Mouse (Mus musculus): ENCODE data around the gene Ddx11. TPM values are rescaled to one million over a fixed set of nuclear protein-coding genes. Genes with fewer than 3 reads are reported as not detected.

Gene Ddx11
- 1 to 10 TPM; 1.1 to 1.9 TPM for total RNA-seq (2021)

- peak; percentile 89 to 90 for DNase-seq
Observed at GRCm38 (mm10) chr17:66123066-66123815, at the start of gene Ddx11. Gene Ddx11 (plus strand): TSS chr17:66123520.

GRCm38 (mm10) chr17:66073971-66074370, 49.3 kb upstream of the Ddx11 start:
- no peak for DNase-seq

- DNase-seq, result no peak
Observed at GRCm38 (mm10) chr17:66075827-66076173, 47.5 kb upstream of the Ddx11 start.

GRCm38 (mm10) chr17:66076174-66076927, 47.0 kb upstream of the Ddx11 start:
- peak; percentile 39 to 46 for DNase-seq

GRCm38 (mm10) chr17:66076934-66077333, 46.4 kb upstream of the Ddx11 start, which contains the start of gene Ankrd12:
Gene Ankrd12 (minus strand): TSS chr17:66077089.
- DNase-seq, result peak; percentile 95 to 96

- no peak for DNase-seq
Observed at GRCm38 (mm10) chr17:66077437-66077850, 45.9 kb upstream of the Ddx11 start.

GRCm38 (mm10) chr17:66084486-66084885, 38.8 kb upstream of the Ddx11 start:
- DNase-seq, result no peak

GRCm38 (mm10) chr17:66085038-66085437, 38.3 kb upstream of the Ddx11 start:
- no peak for DNase-seq

- DNase-seq, result no peak
Observed at GRCm38 (mm10) chr17:66090251-66090650, 33.1 kb upstream of the Ddx11 start.

- DNase-seq, result no peak
Observed at GRCm38 (mm10) chr17:66091392-66091791, 31.9 kb upstream of the Ddx11 start.

- DNase-seq, result no peak
Observed at GRCm38 (mm10) chr17:66092065-66092464, 31.3 kb upstream of the Ddx11 start.

- no peak for DNase-seq
Observed at GRCm38 (mm10) chr17:66092664-66093063, 30.7 kb upstream of the Ddx11 start.

GRCm38 (mm10) chr17:66100566-66101379, 22.5 kb upstream of the Ddx11 start:
- no peak for DNase-seq

GRCm38 (mm10) chr17:66101380-66102330, 21.7 kb upstream of the Ddx11 start, which contains the start of gene Ndufv2:
Gene Ndufv2 (minus strand): TSS chr17:66101559.
- peak; percentile 90 for DNase-seq

- DNase-seq, result no peak
Observed at GRCm38 (mm10) chr17:66104076-66104475, 19.2 kb upstream of the Ddx11 start.

- DNase-seq, result peak in 1 of 2 experiments; percentile 33
Observed at GRCm38 (mm10) chr17:66106601-66107267, 16.6 kb upstream of the Ddx11 start.

- DNase-seq, result no peak
Observed at GRCm38 (mm10) chr17:66107466-66107865, 15.9 kb upstream of the Ddx11 start.

- DNase-seq, result no peak
Observed at GRCm38 (mm10) chr17:66108198-66108597, 15.1 kb upstream of the Ddx11 start.

GRCm38 (mm10) chr17:66110746-66111145, 12.6 kb upstream of the Ddx11 start:
- DNase-seq, result no peak

GRCm38 (mm10) chr17:66111402-66111959, 11.8 kb upstream of the Ddx11 start, which contains the start of gene Washc1:
Gene Washc1 (plus strand): TSS chr17:66111545.
- peak; percentile 82 to 84 for DNase-seq

- DNase-seq, result no peak
Observed at GRCm38 (mm10) chr17:66112166-66112565, 11.2 kb upstream of the Ddx11 start.

Data from layer of hippocampus, postnatal 36 days (tissue).